Mouse (Mus musculus) intestine, embryonic 14.5 days (tissue): ENCODE data around the gene Chaf1a. TPM values are rescaled to one million over a fixed set of nuclear protein-coding genes. Genes with fewer than 3 reads are reported as not detected.
"Not testable (repeated sequence)": the region's sequence is repeated elsewhere in the genome, so short reads cannot be mapped to it uniquely, and the experiment has no call there.

ENCODE experiments used
- ATAC-seq: fragments of 200-750 bp; cut with Nextera tagmentation; replicated peaks from 2 replicates; pipeline ENCODE4 v1.8.0; 2017; ENCODE audit warnings: low read depth, moderate number of reproducible peaks, moderate TSS enrichment, moderate library complexity; ENCODE audit not compliant: low FRiP score, low TSS enrichment
- DNase-seq: peaks from one replicate; pipeline ENCODE4 v3.0.0-alpha.2; 2018; ENCODE audit warnings: low spot score
- H3K27ac ChIP-seq: fragments of 300-500 bp; sonication (generic); 2 replicates; pipeline ENCODE4 v1.5.1; 2014; ENCODE audit warnings: low read depth, mild to moderate bottlenecking, control low read depth
- H3K27me3 ChIP-seq: fragments of 300-500 bp; sonication (generic); replicated peaks from 2 replicates; pipeline ENCODE4 v1.6.1; 2014; ENCODE audit warnings: low read length, control low read depth; ENCODE audit not compliant: control insufficient read depth, insufficient read depth
- H3K36me3 ChIP-seq: fragments of 300-500 bp; sonication (generic); 2 replicates; pipeline ENCODE4 v1.6.1; 2014; ENCODE audit warnings: low read length, control low read depth; ENCODE audit not compliant: control insufficient read depth, insufficient read depth
- H3K4me1 ChIP-seq: fragments of 300-500 bp; sonication (generic); replicated peaks from 2 replicates; pipeline ENCODE4 v1.6.1; 2014; ENCODE audit warnings: low read length, control low read depth, mixed read lengths; ENCODE audit not compliant: control insufficient read depth, insufficient read depth
- H3K4me2 ChIP-seq: fragments of 300-500 bp; sonication (generic); 2 replicates; pipeline ENCODE4 v1.6.1; 2014; ENCODE audit warnings: low read length
- H3K4me3 ChIP-seq: fragments of 300-500 bp; sonication (generic); 2 replicates; pipeline ENCODE4 v1.5.1; 2014; ENCODE audit warnings: low read depth, low read length, control low read depth, mixed read lengths
- H3K9ac ChIP-seq: fragments of 300-500 bp; sonication (generic); 2 replicates; pipeline ENCODE4 v1.6.1; 2014; ENCODE audit warnings: mild to moderate bottlenecking, low read length
- H3K9me3 ChIP-seq: fragments of 300-500 bp; sonication (generic); 2 replicates; pipeline ENCODE4 v1.6.1; 2016; ENCODE audit warnings: low read length, control low read depth; ENCODE audit not compliant: control insufficient read depth
- WGBS: fragments of 180-500 bp; shearing (Covaris S2); extraction: QIAGEN DNeasy Blood & Tissue Kit; methylation state at CpG from one replicate; pipeline ENCODE4 v1.1.7; 2014; 5-methylcytosine and 5-hydroxymethylcytosine counted together
- polyA plus RNA-seq: library from polyadenylated mRNA; unstranded; fragments of >200 nt; fragmentation: Nextera tagmentation; extraction: Ambion mirVana; gene quantifications from 2 replicates; pipeline ENCODE4 v1.2.1, GENCODE M21; 2014

The Chaf1a gene
- polyA plus RNA-seq, 1 experiment from 2014 or later: 21.8 TPM

GRCm38 (mm10) chr17:56039345-56039744 lies 894 bp upstream of the Chaf1a start:
- Histone ChIP-seq H3K4me2 (peak overlapping the region; percentile 69), H3K9me3 (no peaks in the 10 kb centered on the region), H3K4me1 (peaks cover 29% of the 10 kb centered on the region), H3K36me3 (peaks cover 20% of the 10 kb centered on the region), H3K27ac (no peak overlapping the region), H3K4me3 (peak overlapping the region; percentile 61; the same call in 1 of the 2 replicates), H3K9ac (peak overlapping the region; percentile 15; the same call in 1 of the 2 replicates), H3K27me3 (no peaks in the 10 kb centered on the region)
- WGBS: 77% methylated on average over 4 of the region's 4 CpGs
- ATAC-seq (no peak), DNase-seq (no peak)

- WGBS: 1% methylated on average over 12 of the region's 12 CpGs
- peak overlapping the region; percentile 61 for H3K4me3 ChIP-seq
- no peaks in the 10 kb centered on the region for H3K9me3 ChIP-seq
- peak overlapping the region; percentile 74 for H3K9ac ChIP-seq
- peak; percentile 66 for DNase-seq
- H3K4me2 ChIP-seq: peak overlapping the region; percentile 69
- peaks cover 30% of the 10 kb centered on the region for H3K36me3 ChIP-seq
- H3K27me3 ChIP-seq: no peaks in the 10 kb centered on the region
- no peak for ATAC-seq
- peak overlapping the region; percentile 73 for H3K27ac ChIP-seq
- H3K4me1 ChIP-seq: peaks cover 17% of the 10 kb centered on the region
These were observed 571 bp downstream of the Chaf1a start for GRCm38 (mm10) chr17:56040857-56041163.

GRCm38 (mm10) chr17:56051369-56051768 lies 11.1 kb downstream of the Chaf1a start:
- no peaks in the 10 kb centered on the region for H3K9me3 ChIP-seq
- WGBS: 76% methylated on average over 5 of the region's 5 CpGs
- DNase-seq (no peak), ATAC-seq (no peak)
- no peaks in the 10 kb centered on the region for H3K4me1 ChIP-seq
- no peak overlapping the region for H3K4me2 ChIP-seq
- H3K9ac ChIP-seq: no peak overlapping the region
- H3K27me3 ChIP-seq: no peaks in the 10 kb centered on the region
- H3K36me3 ChIP-seq: peaks cover 76% of the 10 kb centered on the region
- H3K4me3 ChIP-seq: no peak overlapping the region
- H3K27ac ChIP-seq: no peak overlapping the region

GRCm38 (mm10) chr17:56054938-56055337 lies 14.7 kb downstream of the Chaf1a start:
- Histone ChIP-seq H3K4me1 (no peaks in the 10 kb centered on the region), H3K4me3 (no peak overlapping the region), H3K9ac (no peak overlapping the region), H3K36me3 (peaks cover 77% of the 10 kb centered on the region), H3K4me2 (no peak overlapping the region), H3K27me3 (no peaks in the 10 kb centered on the region), H3K27ac (no peak overlapping the region), H3K9me3 (no peaks in the 10 kb centered on the region)
- no peak for DNase-seq
- ATAC-seq: no peak

- DNase-seq: no peak
- ATAC-seq: no peak
- Histone ChIP-seq H3K4me2 (no peak overlapping the region), H3K27me3 (no peaks in the 10 kb centered on the region), H3K4me3 (no peak overlapping the region), H3K9ac (no peak overlapping the region), H3K36me3 (peaks cover 78% of the 10 kb centered on the region), H3K27ac (no peak overlapping the region), H3K4me1 (no peaks in the 10 kb centered on the region), H3K9me3 (no peaks in the 10 kb centered on the region)
- WGBS: 65% methylated on average over 4 of the region's 4 CpGs
These were observed 15.9 kb downstream of the Chaf1a start for GRCm38 (mm10) chr17:56055945-56056678.

- peaks cover 82% of the 10 kb centered on the region for H3K36me3 ChIP-seq
- no peak for DNase-seq
- H3K27me3 ChIP-seq: no peaks in the 10 kb centered on the region
- no peak overlapping the region for H3K9ac ChIP-seq
- no peak overlapping the region for H3K4me2 ChIP-seq
- no peaks in the 10 kb centered on the region for H3K9me3 ChIP-seq
- H3K4me1 ChIP-seq: no peaks in the 10 kb centered on the region
- H3K4me3 ChIP-seq: no peak overlapping the region
- 87% methylated on average over 11 of the region's 11 CpGs for WGBS
- H3K27ac ChIP-seq: no peak overlapping the region
- ATAC-seq: no peak
These were observed 17.3 kb downstream of the Chaf1a start for GRCm38 (mm10) chr17:56057381-56058120.

GRCm38 (mm10) chr17:56062081-56062480 lies 21.8 kb downstream of the Chaf1a start:
- no peak for ATAC-seq

GRCm38 (mm10) chr17:56065715-56066114 lies 25.5 kb downstream of the Chaf1a start:
- not testable (repeated sequence) for DNase-seq, H3K27me3 ChIP-seq, H3K27ac ChIP-seq, ATAC-seq, H3K4me2 ChIP-seq, H3K9ac ChIP-seq, H3K4me3 ChIP-seq, H3K9me3 ChIP-seq, H3K4me1 ChIP-seq
- WGBS: 77% methylated on average over 6 of the region's 6 CpGs
- peaks cover 100% of the 10 kb centered on the region for H3K36me3 ChIP-seq

More at GRCm38 (mm10) chr17:56062081-56062480, 21.8 kb downstream of the Chaf1a start:
- no peak for DNase-seq
- Histone ChIP-seq H3K4me2 (no peak overlapping the region), H3K27ac (no peak overlapping the region), H3K4me1 (no peaks in the 10 kb centered on the region), H3K36me3 (peaks cover 100% of the 10 kb centered on the region), H3K9ac (no peak overlapping the region), H3K27me3 (no peaks in the 10 kb centered on the region), H3K4me3 (no peak overlapping the region), H3K9me3 (no peaks in the 10 kb centered on the region)
- 96% methylated on average over 7 of the region's 7 CpGs for WGBS

- Histone ChIP-seq H3K36me3 (peaks cover 100% of the 10 kb centered on the region), H3K4me2 (no peak overlapping the region), H3K4me3 (no peak overlapping the region), H3K9me3 (no peaks in the 10 kb centered on the region), H3K27me3 (no peaks in the 10 kb centered on the region), H3K27ac (no peak overlapping the region), H3K4me1 (no peaks in the 10 kb centered on the region), H3K9ac (no peak overlapping the region)
- ATAC-seq (no peak), DNase-seq (no peak)
These were observed 26.2 kb downstream of the Chaf1a start for GRCm38 (mm10) chr17:56066451-56066850.
